Mouse (Mus musculus) brain, embryonic 14.5 days (tissue): ENCODE data around the gene Cnbp.

Experiments
- CTCF ChIP-seq: fragments of 200-500 bp; IDR thresholded peaks from 2 replicates; pipeline ENCODE4 v1.5.1; 2012; ENCODE audit warnings: inconsistent platforms, mild to moderate bottlenecking, moderate library complexity, borderline replicate concordance; ENCODE audit not compliant: insufficient read depth, insufficient read length; ENCODE audit errors: extremely low read depth
- POLR2A ChIP-seq: fragments of 200-500 bp; IDR thresholded peaks from 2 replicates; pipeline ENCODE4 v1.6.1; 2012; ENCODE audit warnings: mild to moderate bottlenecking, inconsistent platforms, borderline replicate concordance; ENCODE audit not compliant: poor library complexity, insufficient read depth, insufficient read length, severe bottlenecking; ENCODE audit errors: extremely low read depth

DNA sequence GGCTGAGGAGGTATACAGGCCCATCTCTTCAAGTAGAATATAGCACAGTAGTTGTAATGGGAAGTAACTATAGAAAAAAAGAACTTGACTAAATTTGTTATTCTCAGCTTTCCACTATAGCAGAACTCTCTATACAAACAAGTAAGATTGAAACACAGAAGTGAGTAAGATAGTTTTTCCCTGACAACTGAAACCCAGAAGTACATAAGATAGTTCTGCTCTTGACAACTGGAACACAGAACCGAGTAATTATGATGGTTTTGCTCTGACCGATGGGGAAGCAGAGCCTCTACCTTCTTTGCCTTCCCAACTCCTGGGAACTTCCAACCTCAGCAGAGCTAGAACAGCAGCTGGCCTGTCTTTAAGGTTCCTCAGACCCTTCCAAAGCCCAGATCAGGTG is 41.8 kb downstream of the Cnbp start:
- TF ChIP-seq POLR2A (no peak), CTCF (no peak)
